Mouse (Mus musculus) spleen, adult 18-20 months (tissue): ENCODE measurements around the gene Acacb.

ENCODE experiments used
- DNase-seq, 2 experiments: peaks; one replicate each; pipeline ENCODE4 v3.0.0; 2022; ENCODE audit warnings: mixed read lengths in 2 of 2

Gene Acacb

DNA sequence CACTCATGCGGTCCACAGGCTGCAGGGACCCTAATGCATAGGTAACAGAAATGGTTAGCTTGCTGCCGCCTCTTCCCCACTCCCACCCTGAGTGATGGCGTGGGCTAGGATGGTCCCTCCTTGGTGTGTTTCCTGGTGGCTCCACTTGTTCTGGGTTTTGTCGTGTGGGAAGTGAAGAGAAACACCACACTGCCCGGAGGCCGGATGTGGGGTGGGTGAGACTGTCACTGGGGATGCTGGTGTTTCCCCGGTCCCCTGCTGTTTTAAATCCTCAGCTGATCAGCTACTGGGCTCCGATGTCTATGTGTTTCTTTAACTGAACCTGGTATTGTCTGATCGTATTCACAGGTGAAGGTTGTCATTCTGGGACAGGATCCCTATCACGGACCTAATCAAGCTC is 10.8 kb upstream of the Acacb start:
- DNase-seq, result no peak

DNA sequence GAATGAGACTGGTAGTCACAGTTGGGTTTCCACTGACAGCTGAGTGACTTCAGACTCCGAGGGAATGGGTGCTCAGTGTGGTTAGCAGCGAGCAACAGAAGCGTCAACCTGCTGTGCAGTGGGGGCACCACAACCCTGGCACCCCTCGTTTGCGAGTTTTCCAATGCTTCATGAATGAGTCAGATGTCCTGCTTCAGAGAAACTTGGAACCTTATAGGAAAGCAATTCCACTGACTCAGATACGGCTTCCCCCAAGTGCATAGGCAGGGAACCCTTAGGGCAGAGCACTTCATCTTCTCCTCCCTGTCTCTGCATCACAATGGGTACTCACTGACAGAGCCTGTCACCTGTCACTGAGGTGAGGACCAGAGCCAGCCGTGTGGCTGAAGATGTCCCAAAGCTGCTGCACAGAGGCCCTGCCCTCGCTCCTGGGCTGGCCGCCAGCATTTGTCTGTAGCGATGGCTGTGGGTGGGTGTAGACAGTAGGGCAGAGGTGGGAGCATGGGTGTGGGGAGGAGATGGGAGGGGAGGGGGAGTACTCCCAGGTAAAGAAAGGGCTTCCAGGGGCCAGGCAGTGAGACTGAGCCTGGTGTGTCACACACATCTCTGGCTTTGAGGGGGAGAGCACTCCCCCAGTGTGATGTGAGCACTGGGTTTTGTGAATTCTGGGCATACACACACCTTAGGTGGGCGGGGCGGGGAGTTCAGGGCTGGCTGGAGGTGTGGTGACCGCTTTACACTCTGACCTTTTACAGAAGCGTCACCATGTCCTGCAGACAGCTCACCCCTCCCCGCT is 8.7 kb upstream of the Acacb start:
- DNase-seq, result no peak

DNA sequence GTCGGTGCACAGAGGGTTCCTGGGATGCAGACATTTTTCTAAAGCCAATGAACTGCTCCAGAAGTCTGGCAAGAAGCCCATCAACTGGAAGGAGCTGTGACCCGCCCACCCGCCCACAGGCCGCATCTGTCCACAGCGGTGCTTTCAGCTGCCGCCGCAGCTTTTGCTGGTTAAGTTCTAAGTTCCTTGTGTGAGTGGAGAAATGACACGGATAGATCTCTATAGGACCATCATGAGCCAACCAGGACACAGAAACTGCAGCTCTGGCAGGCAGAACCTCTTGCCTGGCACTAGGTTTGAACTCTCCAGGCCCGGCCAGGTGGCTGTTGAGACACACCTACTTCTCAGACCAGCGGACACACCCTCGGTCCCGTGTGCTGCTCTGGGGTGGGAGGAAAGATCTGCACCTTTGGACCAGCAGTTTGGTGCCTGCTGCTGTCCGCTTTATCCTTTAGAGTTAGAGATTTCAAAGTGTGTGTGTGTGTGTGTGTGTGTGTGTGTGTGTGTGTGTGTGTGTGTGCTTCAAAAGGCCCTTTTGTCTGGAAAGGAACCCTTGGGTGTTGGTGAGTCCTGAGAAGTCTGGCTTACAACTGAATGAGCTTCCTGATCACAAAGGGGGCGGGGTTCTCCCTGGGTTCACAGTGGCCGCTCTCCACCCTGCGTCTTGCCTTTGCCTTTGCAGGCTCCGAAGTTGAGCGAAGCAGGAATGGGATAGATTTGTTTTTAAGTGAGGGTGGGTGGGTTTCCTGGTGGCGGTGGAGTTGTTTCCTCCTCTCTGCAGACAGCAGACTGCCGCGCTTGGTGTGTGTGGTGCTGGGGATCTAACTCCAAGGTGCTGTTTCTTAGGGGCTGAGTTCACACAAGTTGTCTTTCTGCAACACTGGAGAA is 7.8 kb upstream of the Acacb start:
- no peak for DNase-seq

DNA sequence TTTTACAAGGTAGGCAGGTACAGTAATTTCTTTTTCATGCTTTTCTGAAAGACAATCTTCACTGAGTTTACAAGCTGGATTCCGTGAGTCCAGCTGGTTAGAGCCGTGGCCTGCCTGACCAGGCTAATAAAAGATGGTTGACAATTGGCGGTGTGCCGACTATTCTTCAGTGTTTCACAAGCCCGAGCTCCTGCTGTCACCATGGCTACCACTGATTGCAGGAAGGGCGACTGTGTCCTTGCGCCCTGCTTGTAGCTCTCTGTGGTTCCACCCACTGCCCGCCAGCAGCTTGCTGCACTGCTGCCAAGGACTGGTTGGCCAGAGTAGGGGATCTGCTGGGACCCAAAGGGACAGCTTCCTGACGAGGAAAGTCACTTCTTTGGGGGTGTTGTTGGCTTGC is 7.2 kb upstream of the Acacb start:
- DNase-seq, result no peak

DNA sequence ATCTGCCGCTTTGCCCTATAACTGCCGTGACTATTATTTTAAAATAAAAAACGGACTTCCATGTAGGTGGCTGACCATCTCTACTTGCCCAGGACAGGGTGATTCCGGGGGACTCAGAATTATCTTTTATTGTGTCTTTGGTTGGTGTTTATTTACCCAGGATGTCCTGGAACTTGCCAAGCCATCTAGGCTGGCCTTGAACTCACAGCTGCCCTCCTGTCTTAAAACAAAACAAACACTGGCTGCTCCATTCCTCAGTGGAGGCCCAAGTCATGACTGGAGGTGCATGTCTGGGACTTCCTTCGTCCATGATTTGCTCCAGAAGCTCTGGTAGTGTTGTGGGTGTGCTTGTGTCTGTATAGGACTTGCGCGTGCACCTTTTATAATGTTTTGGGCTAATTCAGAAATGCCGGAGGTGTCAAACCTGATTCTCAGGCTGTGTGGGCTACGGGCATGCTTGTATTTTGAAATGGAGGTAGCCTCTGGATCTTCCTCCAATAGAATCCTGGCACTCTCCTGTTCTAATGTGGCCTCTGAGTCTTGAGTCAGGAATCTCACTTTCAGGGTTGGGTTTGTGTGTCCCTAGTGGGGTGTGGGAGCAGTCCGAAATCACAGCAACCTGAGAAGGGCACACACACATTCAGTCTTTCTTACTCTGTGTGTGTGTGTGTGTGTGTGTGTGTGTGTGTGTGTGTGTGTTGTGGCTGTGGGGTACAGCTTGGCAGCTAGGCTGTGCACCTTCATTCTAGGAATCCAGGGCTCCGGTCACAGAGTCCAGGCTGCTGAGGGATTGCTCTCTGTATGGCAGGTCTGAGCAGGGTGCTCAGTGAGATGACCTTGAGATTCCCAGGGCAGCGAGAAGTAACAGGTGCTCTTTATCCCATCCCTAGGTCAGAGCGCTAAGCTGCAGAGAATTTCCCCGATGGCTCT is 973 bp downstream of the Acacb start:
- DNase-seq, result no peak

DNA sequence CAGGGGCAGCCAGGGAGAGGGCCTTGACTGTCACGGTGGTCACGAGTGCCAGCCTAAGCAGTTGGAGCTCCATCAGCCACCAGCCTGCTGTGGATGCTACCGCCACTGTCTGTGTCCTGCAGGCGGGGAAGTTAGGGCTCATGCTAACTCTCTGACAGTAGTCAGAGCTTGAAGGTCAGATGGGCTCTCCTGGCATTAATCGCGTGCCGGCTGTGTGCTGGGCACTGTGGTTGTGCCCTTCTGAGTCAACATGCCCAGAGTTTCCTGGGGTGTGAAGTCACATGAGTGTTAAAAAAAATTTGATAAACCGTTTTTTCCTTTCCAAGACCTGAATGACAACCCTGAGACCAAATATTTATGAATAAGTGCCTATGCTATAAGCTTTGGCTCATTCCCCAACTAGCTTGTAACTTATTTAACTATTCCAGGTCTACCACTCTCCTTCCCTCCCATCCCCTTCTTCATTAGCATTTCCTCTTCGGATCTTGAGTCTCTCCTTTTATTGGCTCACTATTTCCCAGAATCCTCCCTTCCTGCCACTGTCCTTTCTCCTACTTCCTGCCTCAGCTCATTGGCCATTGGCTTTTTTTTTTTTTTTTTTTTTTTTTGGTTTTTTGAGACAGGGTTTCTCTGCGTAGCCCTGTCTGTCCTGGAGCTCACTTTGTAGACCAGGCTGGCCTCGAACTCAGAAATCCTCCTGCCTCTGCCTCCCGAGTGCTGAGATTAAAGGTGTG is 6.2 kb downstream of the Acacb start:
- DNase-seq, result no peak

DNA sequence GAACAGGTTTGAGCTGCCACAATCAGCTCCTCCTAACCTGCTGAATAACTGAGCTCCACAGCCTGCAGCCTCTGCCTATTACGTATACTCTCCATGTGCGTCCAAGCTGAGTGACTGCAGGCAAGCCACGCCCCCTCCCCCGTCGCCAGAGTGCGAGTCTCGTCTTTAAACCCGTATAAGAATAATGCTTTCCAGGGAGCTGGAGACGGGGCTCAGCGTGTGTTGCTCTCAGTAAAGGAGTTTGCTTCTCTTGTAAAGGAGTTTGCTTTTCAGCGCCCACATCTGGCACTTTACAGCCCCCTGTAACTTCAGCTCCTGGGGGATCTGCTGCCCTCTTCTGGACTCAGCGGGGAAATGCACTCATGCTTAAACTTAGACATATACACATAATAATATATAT is 7.2 kb downstream of the Acacb start:
- no peak for DNase-seq

DNA sequence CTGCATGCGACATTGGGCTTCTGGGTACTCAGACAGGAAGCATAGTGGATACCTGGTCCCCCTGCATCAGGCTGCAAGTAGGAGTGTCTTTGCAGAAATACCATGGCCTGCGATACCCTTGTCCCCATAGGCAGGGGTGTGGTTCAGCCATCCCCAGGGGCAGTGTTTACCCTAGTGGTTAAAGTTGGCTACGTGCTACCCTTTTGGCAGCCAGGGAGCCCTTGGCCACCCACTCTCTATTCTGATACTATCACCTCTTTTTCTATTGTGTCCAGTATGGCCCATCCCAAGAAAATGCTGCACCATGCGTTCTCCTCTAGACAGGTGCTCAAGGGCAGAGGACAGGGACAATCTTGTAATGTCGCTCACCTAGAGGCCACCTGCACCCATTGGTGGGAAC is 8.4 kb downstream of the Acacb start:
- no peak for DNase-seq

DNA sequence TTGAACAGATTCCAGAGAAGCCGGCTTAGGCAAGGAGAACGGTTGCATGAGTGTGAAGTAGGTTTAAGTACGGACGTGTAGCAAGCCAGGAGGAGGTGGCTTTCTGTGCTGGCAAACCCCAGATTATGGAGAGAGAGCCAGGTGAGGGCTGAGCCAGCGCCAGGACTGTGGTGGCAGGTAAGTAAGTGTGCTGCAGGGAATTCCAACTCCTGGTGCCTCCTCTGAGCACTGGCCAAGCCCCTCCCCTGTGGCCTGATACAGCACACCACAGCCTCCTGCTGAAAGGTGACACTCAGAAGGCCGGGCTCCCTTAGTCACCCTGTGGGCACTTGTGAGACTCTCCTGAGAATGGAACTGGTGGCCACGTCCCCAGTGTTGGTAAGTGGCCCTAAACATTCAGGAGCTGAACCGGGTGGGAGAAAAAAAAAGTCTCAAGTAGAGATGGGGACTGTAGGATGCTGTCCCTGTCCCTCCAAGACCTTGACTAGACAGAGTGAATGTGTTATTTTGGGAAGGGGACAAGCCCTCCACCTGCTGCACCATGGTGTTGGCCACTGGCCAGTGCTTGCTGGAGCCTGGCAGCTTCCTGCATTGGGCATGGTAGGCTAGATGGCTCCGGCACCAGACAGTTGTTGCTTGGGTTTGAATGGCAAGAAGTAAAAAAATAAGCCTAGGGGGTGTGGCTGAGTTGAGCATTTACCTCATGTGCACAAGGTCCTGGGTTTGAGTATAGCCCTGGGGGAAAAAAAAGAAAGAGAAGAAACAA is 9.0 kb downstream of the Acacb start:
- DNase-seq, result no peak

DNA sequence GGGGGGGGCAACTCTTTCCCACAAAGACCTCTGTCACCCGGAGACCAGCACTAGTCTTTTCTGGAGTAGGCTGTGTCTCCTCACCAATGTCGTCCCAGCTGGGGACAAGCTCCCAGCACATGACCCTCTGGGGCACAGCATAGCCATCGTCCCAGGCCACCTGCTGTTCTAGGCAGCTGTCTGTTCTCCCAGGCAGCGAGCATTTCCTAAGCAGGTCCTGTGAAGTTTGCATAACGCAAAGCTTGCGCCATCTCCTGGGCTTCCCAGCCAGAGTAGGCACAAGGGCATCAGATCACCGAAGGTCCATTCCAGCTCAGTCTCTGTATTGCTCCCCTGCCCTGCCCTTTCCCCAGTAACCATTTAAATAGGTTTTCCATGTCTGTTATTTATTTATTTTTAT is 10.9 kb downstream of the Acacb start:
- DNase-seq, result no peak

DNA sequence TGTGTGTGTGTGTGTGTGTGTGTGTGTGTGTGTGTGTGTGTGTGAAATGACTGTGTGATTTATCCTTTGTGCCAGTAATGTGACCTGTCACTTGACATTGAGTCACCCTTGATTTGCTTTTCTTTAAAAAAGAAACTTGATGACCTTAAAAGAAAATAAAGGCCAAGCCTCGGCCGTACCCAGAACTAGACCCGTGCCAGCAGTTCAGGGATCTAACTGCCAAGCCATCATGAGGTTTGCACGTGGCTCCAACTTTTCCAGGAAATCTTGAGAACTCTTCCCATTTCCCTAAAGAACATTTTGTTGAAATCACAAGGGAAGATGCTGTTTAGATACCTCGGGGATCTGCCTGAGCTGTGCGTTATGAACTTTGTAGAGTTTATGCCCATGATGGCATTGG is 15.1 kb downstream of the Acacb start:
- no peak for DNase-seq

DNA sequence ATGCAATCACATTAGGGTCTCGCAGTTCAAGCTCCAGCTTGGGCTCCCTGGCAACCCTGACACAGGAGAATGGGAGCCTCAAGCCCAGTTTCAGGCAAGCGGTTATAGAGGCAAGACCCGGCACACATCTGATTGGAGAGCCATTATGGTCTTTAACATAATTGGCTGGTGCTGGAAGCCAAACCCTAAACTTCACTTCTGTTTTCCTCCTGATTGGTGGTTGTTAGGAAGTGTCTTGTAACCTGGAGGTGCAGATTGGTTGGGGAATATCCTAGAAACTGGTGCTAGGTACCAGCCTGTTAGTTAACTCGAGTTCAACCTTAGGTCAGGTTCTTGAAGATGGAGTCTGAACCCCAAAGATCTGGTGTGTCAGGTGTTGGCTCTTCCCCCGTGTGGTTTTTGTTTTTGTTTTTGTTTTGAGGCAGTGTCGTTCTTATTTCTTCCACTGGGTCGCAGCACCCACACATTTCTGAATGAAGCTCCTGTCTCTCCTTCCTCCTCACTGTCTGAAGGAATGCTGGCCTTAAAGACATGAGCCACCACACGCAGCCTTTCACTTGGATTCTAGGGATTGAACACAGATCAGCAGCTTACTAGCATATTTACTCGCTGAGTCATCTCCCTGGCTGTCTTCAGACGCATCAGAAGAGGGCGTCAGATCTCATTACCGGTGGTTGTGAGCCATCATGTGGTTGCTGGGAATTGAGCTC is 15.9 kb downstream of the Acacb start:
- no peak for DNase-seq

DNA sequence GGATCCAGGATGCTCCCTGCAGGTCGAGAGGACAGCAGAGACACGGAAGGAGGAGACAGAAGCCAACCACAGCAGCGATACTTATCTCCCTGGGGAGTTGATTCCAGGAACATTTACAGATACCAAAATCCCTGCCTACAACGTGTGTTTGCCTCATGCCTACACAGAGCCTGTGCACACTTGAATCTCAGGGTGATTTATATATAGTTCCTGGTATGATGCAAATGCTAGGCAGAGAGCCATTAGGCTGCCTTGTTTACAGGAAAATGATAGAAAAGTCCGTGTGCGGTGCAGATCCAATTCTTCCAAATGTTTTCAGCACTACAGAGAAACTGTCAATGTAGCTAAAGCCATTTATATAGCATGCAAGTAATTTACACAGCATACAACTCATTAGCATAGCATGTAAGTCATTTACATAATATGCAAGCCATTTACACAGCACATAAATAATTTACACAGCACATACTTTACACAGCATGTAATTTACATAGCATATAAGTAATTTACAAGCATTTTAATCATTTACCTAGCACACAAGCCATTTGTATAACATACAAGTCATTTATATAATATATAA is 16.9 kb downstream of the Acacb start:
- no peak for DNase-seq

DNA sequence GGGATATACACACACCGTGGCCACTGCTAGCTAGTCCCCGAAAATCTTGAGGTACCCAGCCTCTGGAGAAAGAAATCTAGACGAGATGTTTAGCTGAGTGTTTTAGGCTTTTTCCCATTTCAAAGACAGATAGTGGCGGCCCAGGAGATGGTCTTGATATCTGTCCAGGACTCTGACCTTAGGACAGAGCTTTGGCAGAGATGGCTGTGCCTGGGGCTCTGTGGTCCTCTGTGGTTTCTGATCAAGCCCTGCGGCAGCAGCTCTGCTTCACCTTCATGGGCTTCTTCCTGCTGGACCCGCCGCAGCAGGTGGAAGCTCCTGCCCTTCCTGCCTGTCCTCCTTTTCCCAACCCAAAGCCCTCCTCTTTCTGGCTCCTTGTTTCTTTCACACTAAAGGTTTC is 24.0 kb downstream of the Acacb start:
- no peak for DNase-seq

DNA sequence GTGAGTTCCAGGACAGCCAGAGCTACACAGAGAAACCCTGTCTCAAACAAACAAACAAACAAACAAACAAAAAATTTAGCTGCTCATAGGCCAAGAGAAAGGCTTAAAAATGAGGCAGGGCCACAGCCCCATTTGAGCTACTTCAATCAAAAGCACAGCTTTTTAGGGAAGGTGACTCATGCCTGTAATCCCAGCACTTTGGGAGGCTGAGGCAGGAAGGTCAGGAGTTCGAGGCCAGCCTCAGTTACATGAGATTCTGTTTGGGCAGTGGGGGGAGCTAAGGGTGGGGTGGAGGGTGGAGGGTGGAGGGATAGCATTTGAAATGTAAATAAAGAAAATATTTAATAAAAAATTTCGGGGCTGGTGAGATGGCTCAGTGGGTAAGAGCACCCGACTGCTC is 26.6 kb downstream of the Acacb start:
- DNase-seq, result no peak

DNA sequence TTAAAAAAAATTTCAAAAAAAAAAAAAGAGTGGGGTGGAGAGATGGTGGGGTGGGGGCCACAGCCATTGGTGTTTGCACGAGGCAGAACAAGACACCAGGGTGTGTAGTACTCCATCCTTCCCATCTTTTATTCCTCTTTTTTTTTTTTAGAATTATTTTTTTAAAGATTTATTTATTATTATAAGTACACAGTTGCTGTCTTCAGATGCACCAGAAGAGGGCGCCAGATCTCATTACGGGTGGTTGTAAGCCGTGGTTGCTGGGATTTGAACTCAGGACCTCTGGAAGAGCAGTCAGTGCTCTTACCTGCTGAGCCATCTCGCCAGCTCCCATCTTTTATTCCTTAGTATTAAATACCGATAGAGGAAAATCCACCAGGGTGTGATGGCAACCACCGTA is 27.1 kb downstream of the Acacb start:
- DNase-seq, result no peak

DNA sequence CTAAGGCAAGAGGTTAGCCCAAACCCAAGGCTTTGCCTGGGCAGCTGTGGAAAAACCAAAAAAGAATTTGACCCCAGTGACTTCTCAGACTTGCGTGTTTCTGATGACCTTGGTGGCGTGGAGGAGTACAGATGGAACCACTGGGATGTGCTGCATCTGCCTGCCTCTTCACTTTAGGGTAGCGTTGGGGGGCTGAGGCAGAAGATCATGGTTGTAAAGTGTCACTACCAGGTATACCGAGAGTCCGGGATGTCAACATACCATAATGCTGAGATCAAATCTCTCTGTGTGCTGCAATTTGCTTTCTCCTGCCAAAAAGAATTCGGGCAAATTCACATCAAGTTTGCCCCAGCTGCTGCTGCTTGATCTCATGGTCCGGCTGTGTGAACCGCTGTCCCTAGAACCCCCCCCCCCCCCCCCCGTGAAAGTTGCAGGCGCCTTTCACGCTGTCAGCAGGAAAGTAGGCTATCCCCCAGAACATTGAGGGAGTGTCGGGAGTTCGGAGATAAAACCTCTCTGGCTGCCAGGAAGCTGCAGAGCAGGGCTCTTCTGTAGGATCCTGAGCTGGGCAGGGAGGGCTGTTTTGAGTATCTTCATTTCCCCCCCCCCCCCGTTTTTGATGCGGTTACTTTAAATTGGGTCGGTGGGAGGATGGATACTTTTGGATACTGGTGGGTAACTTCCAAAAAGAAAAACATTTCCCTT is 27.7 kb downstream of the Acacb start:
- no peak for DNase-seq

DNA sequence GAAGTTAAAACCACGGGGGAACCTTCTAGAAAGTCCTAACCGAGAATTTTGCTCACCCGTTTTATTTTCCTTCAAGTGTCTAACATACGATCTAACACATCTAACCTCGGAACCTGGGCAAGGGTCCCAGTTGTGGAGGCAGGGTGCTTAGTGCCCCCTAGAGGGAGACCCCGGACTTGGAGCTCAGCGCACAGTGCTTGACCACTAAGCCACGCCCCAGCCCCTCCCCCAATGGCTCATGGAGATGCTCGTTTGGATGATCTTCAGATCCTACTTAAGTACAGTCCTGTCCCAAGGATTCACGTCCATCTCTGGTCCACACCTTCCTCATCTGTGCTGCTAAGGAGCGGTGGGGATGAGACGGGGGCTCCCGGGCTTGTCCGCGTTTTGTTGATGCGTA is 28.3 kb downstream of the Acacb start:
- no peak for DNase-seq

DNA sequence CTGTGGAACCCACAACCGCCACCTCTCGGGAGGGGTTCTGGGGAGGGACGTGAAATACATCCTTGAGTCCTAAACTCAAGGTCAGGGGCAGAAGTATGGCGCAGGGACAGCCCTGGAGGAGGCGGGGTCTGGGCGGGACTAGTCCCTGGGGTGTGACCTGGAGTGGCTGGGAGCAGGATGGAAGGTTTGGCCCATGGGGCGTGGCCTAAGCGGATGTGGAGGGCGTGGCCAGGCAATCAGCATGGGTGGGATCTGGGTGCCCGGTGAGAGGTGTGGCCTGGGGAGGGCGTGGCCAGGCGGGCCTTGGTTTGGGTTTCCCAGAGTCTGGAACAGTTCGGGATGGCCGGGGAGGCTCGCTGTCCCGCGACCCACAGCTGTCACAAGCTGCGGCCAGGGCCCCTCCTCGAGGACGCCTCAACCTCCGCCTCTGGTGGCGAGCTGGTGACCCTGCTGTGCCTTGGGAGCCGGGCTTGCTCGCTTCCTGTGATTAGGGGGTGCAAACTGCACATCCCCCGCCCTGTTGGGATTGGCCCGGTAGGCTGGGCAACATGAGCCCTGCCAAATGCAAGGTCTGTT is 29.3 kb downstream of the Acacb start:
- peak; percentile 61 to 63 for DNase-seq
